8 mouse cellular contexts compared by ENCODE assay signal in genomic region chr12:3806271-3806684, GRCm38 (mm10). TPM values are rescaled to one million over a fixed set of nuclear protein-coding genes. Genes with fewer than 3 reads are reported as not detected.
DNase-seq lines count a peak whose midpoint lies in the region; ATAC-seq lines count a peak whose summit lies in the region.

No protein-coding gene starts in this region.

- H3K4me1 ChIP-seq in heart, embryonic 10.5 days = peaks cover 45% of the 10 kb centered on the region
- H3K4me1 ChIP-seq in lung, embryonic 15.5 days = peaks cover 38% of the 10 kb centered on the region

- WGBS in heart, embryonic 10.5 days = 1% methylated on average over 35 of the region's 41 CpGs
- WGBS in lung, embryonic 15.5 days = under 1% methylated on average over 31 of the region's 41 CpGs

- H3K27me3 ChIP-seq in heart, embryonic 10.5 days (ENCODE audit: insufficient read depth, poor library complexity, severe bottlenecking) = peaks cover 29% of the 10 kb centered on the region; the same call in 1 of the 2 replicates
- no peaks in the 10 kb centered on the region for H3K27me3 ChIP-seq in lung, embryonic 15.5 days

- no peaks in the 10 kb centered on the region for H3K9me3 ChIP-seq in heart, embryonic 10.5 days
- no peaks in the 10 kb centered on the region for H3K9me3 ChIP-seq in lung, embryonic 15.5 days

- peak; percentile 69 for ATAC-seq in lung, embryonic 15.5 days (ENCODE audit: borderline replicate concordance, extremely low read depth, low FRiP score, low TSS enrichment)
- peak; percentile 81 for ATAC-seq in neutrophil, adult 5-6 weeks (ENCODE audit: extremely low read depth, insufficient number of reproducible peaks, low FRiP score, poor library complexity, severe bottlenecking)

- DNase-seq in A20 (ENCODE audit: low read depth, low spot score) = peak; percentile 90
- DNase-seq in adrenal gland, adult 18-20 months (ENCODE audit: low spot score in 2 of 2) = peak; percentile 70 to 73
- DNase-seq in embryo, embryonic 11.5 days (ENCODE audit: low read depth, low spot score) = peak; percentile 67
- peak; percentile 90 for DNase-seq in heart, embryonic 10.5 days (ENCODE audit: low spot score)
- DNase-seq in kidney, adult 8-10 months = peak; percentile 77 to 79
- DNase-seq in thymus, adult 18-20 months = peak; percentile 64 to 70

- peak overlapping the region; percentile 97 for H3K27ac ChIP-seq in heart, embryonic 10.5 days
- peak overlapping the region; percentile 97 for H3K27ac ChIP-seq in lung, embryonic 15.5 days

- H3K9ac ChIP-seq in lung, embryonic 15.5 days = peak overlapping the region; percentile 89

- H3K4me3 ChIP-seq in heart, embryonic 10.5 days = peak overlapping the region; percentile 89
- H3K4me3 ChIP-seq in lung, embryonic 15.5 days = peak overlapping the region; percentile 91

- no peaks in the 10 kb centered on the region for H3K36me3 ChIP-seq in heart, embryonic 10.5 days
- H3K36me3 ChIP-seq in lung, embryonic 15.5 days = no peaks in the 10 kb centered on the region

- H3K4me2 ChIP-seq in lung, embryonic 15.5 days = peak overlapping the region; percentile 61

RNA-seq across cellular contexts. Expression of gene Dnmt3a, which starts 0.5 kb away (rescaled TPM):
- total RNA-seq in adrenal gland, adult 18-20 months (2021) = 10 to 100 TPM; 35.9 to 42.7 TPM
- polyA plus RNA-seq in heart, embryonic 10.5 days (2016; fragmentation: Nextera tagmentation; extraction: Ambion mirVana) = 148 and 154 TPM in 2 replicates
- 144 and 151 TPM in 2 replicates for polyA plus RNA-seq in lung, embryonic 15.5 days (2015; fragmentation: Nextera tagmentation; extraction: Ambion mirVana)
- total RNA-seq in neutrophil, adult 5-6 weeks (2017) = 19.2 and 24.2 TPM in 2 replicates

Comparison
In these comparisons a context has a peak if more than half of its experiments do, and no peak if none do; other contexts are left out.
1. Peak in every context shown above with its lines: DNase-seq, ATAC-seq, H3K4me3 ChIP-seq and H3K27ac ChIP-seq.